Mouse (Mus musculus) heart, embryonic 10.5 days (tissue): ENCODE measurements at regions not wholly inside any gene's neighbourhood (a gene's known extent, or its start where the extent isn't known, plus 50 kb on each side); places are given as distances from the start of the nearest gene placed in this dataset.

Source experiments
- DNase-seq: peaks from one replicate; pipeline ENCODE4 v3.0.0-alpha.2; 2017; ENCODE audit warnings: low spot score
- H3K27ac ChIP-seq: fragments of 300-500 bp; sonication (generic); 2 replicates; pipeline ENCODE4 v1.5.1; 2016; ENCODE audit warnings: mild to moderate bottlenecking
- H3K27me3 ChIP-seq: fragments of 300-500 bp; sonication (generic); 2 replicates; pipeline ENCODE4 v1.6.1; 2016; ENCODE audit warnings: mild to moderate bottlenecking; ENCODE audit not compliant: poor library complexity, insufficient read depth, severe bottlenecking
- H3K36me3 ChIP-seq: fragments of 300-500 bp; sonication (generic); 2 replicates; pipeline ENCODE4 v1.6.1; 2016; ENCODE audit warnings: mild to moderate bottlenecking, moderate library complexity
- H3K4me1 ChIP-seq: fragments of 300-500 bp; sonication (generic); 2 replicates; pipeline ENCODE4 v1.6.1; 2016; ENCODE audit warnings: mild to moderate bottlenecking
- H3K4me3 ChIP-seq: fragments of 300-500 bp; sonication (generic); 2 replicates; pipeline ENCODE4 v1.5.1; 2016; ENCODE audit warnings: mild to moderate bottlenecking, moderate library complexity
- H3K9me3 ChIP-seq: fragments of 300-500 bp; sonication (generic); 2 replicates; pipeline ENCODE4 v1.6.1; 2016; ENCODE audit warnings: mild to moderate bottlenecking, moderate library complexity
- WGBS: fragments of 180-500 bp; shearing (Covaris S2); methylation state at CpG from one replicate; pipeline ENCODE4 v1.1.7; 2016; 5-methylcytosine and 5-hydroxymethylcytosine counted together

GRCm38 (mm10) chr7:40390927-40391326 is 507.2 kb upstream of the Vstm2b start:
- WGBS = 29% methylated on average over 3 of the region's 3 CpGs
- Histone ChIP-seq H3K27ac (no peak overlapping the region), H3K4me1 (0 out of 2 replicates have a peak, but pooled peaks cover 2% of the 10 kb centered on the region), H3K4me3 (no peak overlapping the region), H3K9me3 (no peaks in the 10 kb centered on the region), H3K27me3 (no peaks in the 10 kb centered on the region), H3K36me3 (no peaks in the 10 kb centered on the region)
- no peak for DNase-seq

DNA sequence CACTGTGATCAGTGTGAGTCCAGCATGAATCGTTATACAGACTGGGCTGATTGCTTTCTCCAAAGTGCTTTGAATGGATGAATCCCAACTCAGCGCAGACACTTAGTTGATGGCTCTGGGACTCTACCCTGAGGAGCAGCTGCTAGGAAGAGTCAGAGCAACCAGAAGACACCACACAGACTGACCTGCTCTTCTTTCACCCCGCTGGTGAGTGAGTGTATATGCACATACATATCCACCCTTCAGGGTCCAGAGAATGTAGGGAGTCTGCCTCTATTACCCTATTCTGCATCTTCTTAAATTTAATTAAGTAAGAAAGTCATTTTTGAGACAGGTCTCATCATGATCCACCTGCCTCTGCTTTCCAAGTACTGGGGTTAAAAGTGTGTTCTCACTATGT is 506.5 kb upstream of the Vstm2b start:
- Histone ChIP-seq H3K4me1 (0 out of 2 replicates have a peak, but pooled peaks cover 2% of the 10 kb centered on the region), H3K36me3 (no peaks in the 10 kb centered on the region), H3K27me3 (no peaks in the 10 kb centered on the region), H3K9me3 (no peaks in the 10 kb centered on the region), H3K27ac (no peak overlapping the region), H3K4me3 (no peak overlapping the region)
- 60% methylated on average over 3 of the region's 3 CpGs for WGBS
- no peak for DNase-seq

GRCm38 (mm10) chr7:40392207-40392606 is 505.9 kb upstream of the Vstm2b start:
- Histone ChIP-seq H3K9me3 (no peaks in the 10 kb centered on the region), H3K4me1 (0 out of 2 replicates have a peak, but pooled peaks cover 2% of the 10 kb centered on the region), H3K4me3 (no peak overlapping the region), H3K27me3 (no peaks in the 10 kb centered on the region), H3K36me3 (no peaks in the 10 kb centered on the region), H3K27ac (no peak overlapping the region)
- 72% methylated on average over 3 of the region's 3 CpGs for WGBS
- no peak for DNase-seq

- 77% methylated on average over 1 of the region's 1 CpGs for WGBS
- H3K4me1 ChIP-seq = 0 out of 2 replicates have a peak, but pooled peaks cover 2% of the 10 kb centered on the region
- H3K9me3 ChIP-seq = no peaks in the 10 kb centered on the region
- H3K4me3 ChIP-seq = no peak overlapping the region
- DNase-seq = no peak
- no peaks in the 10 kb centered on the region for H3K27me3 ChIP-seq
- H3K27ac ChIP-seq = no peak overlapping the region
- H3K36me3 ChIP-seq = no peaks in the 10 kb centered on the region
These were observed 505.4 kb upstream of the Vstm2b start for GRCm38 (mm10) chr7:40392699-40393098.

DNA sequence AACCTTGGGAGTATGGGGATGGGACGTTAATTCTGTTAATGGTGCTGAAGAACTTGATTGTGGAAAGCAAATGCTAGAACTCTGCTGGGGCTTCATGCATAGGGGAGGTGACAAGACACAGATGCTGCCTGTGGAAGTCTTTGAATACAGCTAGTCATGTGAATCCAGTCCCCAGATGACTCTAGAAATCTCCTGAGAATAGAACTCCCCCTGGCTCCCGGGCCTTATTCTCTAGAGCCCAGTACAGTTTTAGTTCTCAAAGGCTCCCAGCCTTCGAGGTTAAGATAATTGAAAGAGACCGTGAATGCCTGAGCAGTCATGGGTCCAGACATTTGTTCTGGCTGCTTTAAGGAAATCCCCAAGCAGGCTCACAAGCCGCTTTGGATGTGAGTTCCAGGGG is 499.9 kb upstream of the Vstm2b start:
- no peaks in the 10 kb centered on the region for H3K4me1 ChIP-seq
- 76% methylated on average over 5 of the region's 5 CpGs for WGBS
- DNase-seq = no peak
- H3K9me3 ChIP-seq = no peaks in the 10 kb centered on the region
- no peaks in the 10 kb centered on the region for H3K36me3 ChIP-seq
- no peak overlapping the region for H3K27ac ChIP-seq
- no peaks in the 10 kb centered on the region for H3K27me3 ChIP-seq
- no peak overlapping the region for H3K4me3 ChIP-seq

- H3K4me1 ChIP-seq = no peaks in the 10 kb centered on the region
- no peak for DNase-seq
- H3K9me3 ChIP-seq = no peaks in the 10 kb centered on the region
- 75% methylated on average over 2 of the region's 2 CpGs for WGBS
- no peaks in the 10 kb centered on the region for H3K36me3 ChIP-seq
- no peaks in the 10 kb centered on the region for H3K27me3 ChIP-seq
- no peak overlapping the region for H3K4me3 ChIP-seq
- H3K27ac ChIP-seq = no peak overlapping the region
These were observed 478.8 kb upstream of the Vstm2b start for GRCm38 (mm10) chr7:40419332-40419731.

GRCm38 (mm10) chr7:40422125-40422524 is 476.0 kb upstream of the Vstm2b start:
- Histone ChIP-seq H3K27ac (no peak overlapping the region), H3K36me3 (no peaks in the 10 kb centered on the region), H3K4me1 (no peaks in the 10 kb centered on the region), H3K27me3 (no peaks in the 10 kb centered on the region), H3K4me3 (no peak overlapping the region), H3K9me3 (no peaks in the 10 kb centered on the region)
- WGBS = 81% methylated on average over 4 of the region's 4 CpGs
- no peak for DNase-seq

GRCm38 (mm10) chr7:40429416-40429815 is 468.7 kb upstream of the Vstm2b start:
- DNase-seq = no peak
- Histone ChIP-seq H3K4me3 (no peak overlapping the region), H3K4me1 (no peaks in the 10 kb centered on the region), H3K27ac (no peak overlapping the region), H3K36me3 (no peaks in the 10 kb centered on the region), H3K27me3 (no peaks in the 10 kb centered on the region), H3K9me3 (no peaks in the 10 kb centered on the region)
- WGBS = 78% methylated on average over 2 of the region's 2 CpGs

GRCm38 (mm10) chr7:40433906-40434305 is 464.2 kb upstream of the Vstm2b start:
- 65% methylated on average over 2 of the region's 2 CpGs for WGBS
- DNase-seq = no peak

DNA sequence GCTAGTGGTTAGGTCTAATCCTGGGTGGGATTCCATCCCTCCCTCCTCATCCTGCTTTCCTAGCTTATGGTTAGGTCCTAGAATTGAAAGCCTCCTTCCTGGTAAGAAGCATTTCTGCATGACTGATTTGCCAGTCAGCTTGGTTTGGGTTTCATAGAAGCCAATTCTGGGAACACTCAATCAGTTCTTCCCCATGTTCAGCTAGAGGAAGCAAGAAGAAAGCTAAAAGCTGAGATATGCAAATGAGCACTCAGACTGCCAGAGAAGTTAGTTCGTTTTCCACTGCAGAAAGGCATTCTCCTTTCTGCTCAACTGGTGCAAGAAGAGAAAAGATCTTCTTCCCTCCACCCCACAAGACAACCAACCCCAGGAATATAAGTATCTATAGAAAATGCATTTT is 457.0 kb upstream of the Vstm2b start:
- no peaks in the 10 kb centered on the region for H3K27me3 ChIP-seq
- WGBS = 25% methylated on average over 1 of the region's 1 CpGs
- no peak overlapping the region for H3K27ac ChIP-seq
- no peak overlapping the region for H3K4me3 ChIP-seq
- H3K36me3 ChIP-seq = no peaks in the 10 kb centered on the region
- no peaks in the 10 kb centered on the region for H3K4me1 ChIP-seq
- no peaks in the 10 kb centered on the region for H3K9me3 ChIP-seq
- no peak for DNase-seq

More at GRCm38 (mm10) chr7:40433906-40434305, 464.2 kb upstream of the Vstm2b start:
- H3K36me3 ChIP-seq = no peaks in the 10 kb centered on the region
- no peak overlapping the region for H3K27ac ChIP-seq
- no peaks in the 10 kb centered on the region for H3K9me3 ChIP-seq
- H3K4me3 ChIP-seq = no peak overlapping the region
- no peaks in the 10 kb centered on the region for H3K27me3 ChIP-seq
- H3K4me1 ChIP-seq = no peaks in the 10 kb centered on the region

DNA sequence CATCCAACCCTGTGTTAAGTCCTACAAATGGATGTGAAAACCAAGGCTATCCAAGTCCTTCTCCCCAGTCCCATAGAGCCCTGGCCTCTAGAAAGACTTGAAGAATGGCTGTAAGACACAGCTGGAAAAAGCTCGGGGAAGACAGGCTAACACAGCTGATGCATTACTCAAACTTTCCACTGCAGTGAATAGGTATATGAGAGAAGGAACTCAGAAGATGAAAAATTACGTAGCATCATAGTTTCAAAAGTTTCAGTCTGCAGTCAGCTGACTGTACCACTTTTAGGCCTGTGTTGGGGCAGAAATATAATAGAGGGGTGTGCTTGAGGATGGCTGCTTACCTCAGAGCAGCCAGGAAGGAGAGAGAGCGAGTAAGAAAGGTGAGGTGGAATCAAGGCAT is 456.3 kb upstream of the Vstm2b start:
- Histone ChIP-seq H3K36me3 (no peaks in the 10 kb centered on the region), H3K27ac (no peak overlapping the region), H3K9me3 (no peaks in the 10 kb centered on the region), H3K4me3 (no peak overlapping the region), H3K27me3 (no peaks in the 10 kb centered on the region), H3K4me1 (no peaks in the 10 kb centered on the region)
- DNase-seq = no peak
- WGBS = 80% methylated on average over 3 of the region's 3 CpGs

- Histone ChIP-seq H3K9me3 (no peaks in the 10 kb centered on the region), H3K36me3 (no peaks in the 10 kb centered on the region), H3K4me3 (no peak overlapping the region), H3K4me1 (no peaks in the 10 kb centered on the region), H3K27me3 (no peaks in the 10 kb centered on the region), H3K27ac (no peak overlapping the region)
- DNase-seq = no peak
- 80% methylated on average over 5 of the region's 5 CpGs for WGBS
These were observed 431.7 kb upstream of the Vstm2b start for GRCm38 (mm10) chr7:40466382-40466781.

GRCm38 (mm10) chr7:40487256-40487655 is 410.9 kb upstream of the Vstm2b start:
- no peaks in the 10 kb centered on the region for H3K4me1 ChIP-seq
- DNase-seq = no peak
- H3K9me3 ChIP-seq = no peaks in the 10 kb centered on the region
- H3K27me3 ChIP-seq = no peaks in the 10 kb centered on the region
- H3K4me3 ChIP-seq = no peak overlapping the region
- H3K27ac ChIP-seq = no peak overlapping the region
- no peaks in the 10 kb centered on the region for H3K36me3 ChIP-seq

GRCm38 (mm10) chr7:40522703-40523267 is 375.3 kb upstream of the Vstm2b start:
- 66% methylated on average over 7 of the region's 7 CpGs for WGBS
- Histone ChIP-seq H3K9me3 (no peaks in the 10 kb centered on the region), H3K36me3 (no peaks in the 10 kb centered on the region), H3K27me3 (no peaks in the 10 kb centered on the region), H3K27ac (no peak overlapping the region), H3K4me1 (no peaks in the 10 kb centered on the region), H3K4me3 (no peak overlapping the region)
- DNase-seq = no peak
